Mouse (Mus musculus): Measurements from ENCODE around the gene Rpl19.

Gene Rpl19

DNA sequence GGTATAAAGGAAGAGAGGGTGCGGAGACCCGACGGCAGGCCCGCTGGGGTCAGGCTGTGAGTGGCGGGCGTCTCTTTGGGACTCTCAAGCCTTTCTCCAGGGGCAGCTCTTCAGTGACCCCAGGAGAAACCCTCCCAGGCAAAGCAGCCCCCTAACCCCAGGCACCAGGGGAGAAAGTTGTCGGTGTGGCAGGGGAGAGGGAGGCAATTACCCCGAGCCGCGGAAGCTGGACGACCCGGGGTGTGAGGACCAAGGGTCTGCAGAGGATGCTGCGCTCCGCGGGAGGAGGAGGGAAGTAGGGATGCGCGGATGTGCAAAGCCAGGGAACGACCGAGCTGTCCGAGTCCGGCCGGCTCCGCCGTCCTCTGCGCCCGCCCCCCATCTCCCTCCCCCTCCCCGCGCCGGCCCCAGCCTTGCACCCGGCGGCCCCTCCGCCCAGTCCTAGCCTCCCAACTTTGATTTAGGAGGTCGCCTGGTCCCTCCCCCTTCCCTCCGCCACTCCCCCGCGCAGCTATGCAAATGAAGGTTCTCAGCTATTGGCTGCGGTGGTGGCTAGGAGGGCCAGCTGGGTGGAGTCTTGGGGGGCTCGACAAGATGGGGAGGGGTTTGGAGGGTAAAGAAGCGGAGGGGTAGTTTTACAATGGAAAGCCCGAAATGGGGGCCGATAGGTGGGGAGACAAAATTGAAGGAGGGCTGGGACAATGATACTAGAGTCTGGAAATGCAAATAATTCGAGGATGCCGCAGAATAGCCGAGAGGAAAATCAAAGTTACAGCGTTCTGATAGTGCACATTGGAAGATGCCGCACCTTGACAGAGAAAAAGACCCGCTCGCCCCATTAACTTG lies 26.7 kb downstream of the Rpl19 start, which contains the start of gene Stac2:
Stac2 (minus strand) TSS at position 474 of the 846 bp plus-strand sequence.
- no peak for DNase-seq (ENCODE audit: low read depth)

DNA sequence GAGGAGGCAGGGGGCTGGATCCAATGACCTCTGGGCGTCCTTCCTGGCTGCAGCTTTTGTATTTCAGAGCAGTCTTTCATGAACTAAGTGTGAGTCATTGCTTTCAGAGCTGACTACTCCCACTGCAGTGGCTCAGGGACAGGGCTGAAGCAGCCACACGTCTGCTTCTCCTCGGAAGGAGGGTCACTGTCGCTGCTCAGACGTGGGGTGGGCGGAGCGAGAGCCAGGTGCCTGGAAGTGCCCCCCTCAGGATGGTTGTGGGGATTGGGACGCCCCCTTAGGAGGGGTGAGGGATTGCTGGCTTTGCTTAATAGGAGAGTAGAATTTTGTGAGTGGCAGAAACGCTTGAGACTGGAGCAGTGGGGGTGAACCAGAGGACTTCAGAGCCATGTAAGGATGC lies 31.0 kb downstream of the Rpl19 start:
- no peak for DNase-seq (ENCODE audit: low read depth)

GRCm38 (mm10) chr11:98057998-98058397 lies 31.5 kb downstream of the Rpl19 start:
- DNase-seq (ENCODE audit: low read depth) = no peak

DNA sequence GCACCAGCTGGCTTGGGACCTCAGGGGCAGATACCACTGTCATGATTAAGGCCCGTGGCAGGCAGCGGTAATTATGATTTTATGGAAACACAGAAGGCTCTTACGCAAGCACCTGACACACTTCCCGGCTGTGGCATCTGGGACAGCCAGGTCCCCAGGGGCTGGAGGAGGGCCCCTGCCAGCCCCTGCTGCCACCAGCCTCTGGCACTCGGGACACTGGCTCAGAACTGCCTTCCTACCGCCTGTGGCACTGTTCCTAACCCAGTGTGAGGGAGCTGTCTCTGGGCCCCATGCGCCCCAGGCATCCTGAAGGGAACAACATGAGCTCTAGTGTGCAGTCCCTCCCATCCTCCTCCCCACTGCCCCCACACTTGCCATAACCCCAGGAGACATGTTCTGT lies 33.2 kb downstream of the Rpl19 start:
- no peak for DNase-seq (ENCODE audit: low read depth)

- DNase-seq (ENCODE audit: low read depth) = no peak
Measured at GRCm38 (mm10) chr11:98060104-98060692, 33.7 kb downstream of the Rpl19 start.

GRCm38 (mm10) chr11:98061441-98061840 lies 34.9 kb downstream of the Rpl19 start:
- no peak for DNase-seq (ENCODE audit: low read depth)

GRCm38 (mm10) chr11:98061904-98062562 lies 35.5 kb downstream of the Rpl19 start:
- peak; percentile 58 for DNase-seq (ENCODE audit: low read depth)

GRCm38 (mm10) chr11:98066201-98066600 lies 39.7 kb downstream of the Rpl19 start:
- DNase-seq (ENCODE audit: low read depth) = no peak

- no peak for DNase-seq (ENCODE audit: low read depth)
Measured at GRCm38 (mm10) chr11:98067255-98067654, 40.7 kb downstream of the Rpl19 start.

- DNase-seq (ENCODE audit: low read depth) = no peak
Measured at GRCm38 (mm10) chr11:98073442-98073841, 46.9 kb downstream of the Rpl19 start.

- DNase-seq (ENCODE audit: low read depth) = peak; percentile 64
Measured at GRCm38 (mm10) chr11:98075195-98075808, 48.8 kb downstream of the Rpl19 start.

DNA sequence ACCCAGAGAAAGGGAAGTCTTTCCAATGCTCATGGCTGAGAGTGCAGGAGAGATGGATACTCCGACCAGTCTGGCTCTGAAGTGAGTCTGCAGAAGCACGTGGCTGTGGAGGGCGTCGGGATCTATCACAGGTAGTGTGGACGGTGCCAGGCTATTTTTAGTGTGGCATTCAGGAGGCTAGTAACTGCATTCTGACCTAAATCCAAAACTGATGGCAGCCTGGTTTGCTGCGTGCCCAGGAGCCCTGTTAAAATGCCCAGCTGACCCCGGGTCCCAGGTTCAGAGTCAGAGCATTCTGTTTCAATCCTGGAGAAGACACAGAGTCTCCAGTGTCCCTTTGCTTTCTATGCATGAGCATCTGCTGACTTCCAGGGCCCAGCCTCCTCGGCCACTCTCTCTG lies 50.6 kb downstream of the Rpl19 start:
- DNase-seq (ENCODE audit: low read depth) = no peak
